Mouse (Mus musculus) small intestine, adult 2 months (tissue): Measurements from ENCODE around the gene Tnrc6a. TPM values are rescaled to one million over a fixed set of nuclear protein-coding genes. Genes with fewer than 3 reads are reported as not detected.
A peak's percentile ranks its signal among the peaks of the same experiment; 100 is the strongest.
"Not testable (repeated sequence)": the region's sequence is repeated elsewhere in the genome, so short reads cannot be mapped to it uniquely, and the experiment has no call there.

ENCODE experiments used
- H3K27ac ChIP-seq: fragments of 200-500 bp; 2 replicates; pipeline ENCODE4 v1.5.1; 2012; ENCODE audit warnings: low read depth, low read length, control low read depth, inconsistent platforms; ENCODE audit not compliant: insufficient read depth
- H3K27me3 ChIP-seq: fragments of 200-500 bp; 2 replicates; pipeline ENCODE4 v1.6.1; 2012; ENCODE audit warnings: mild to moderate bottlenecking, moderate library complexity, low read length, inconsistent platforms; ENCODE audit not compliant: control insufficient read depth, insufficient read depth
- H3K36me3 ChIP-seq: fragments of 200-500 bp; 2 replicates; pipeline ENCODE4 v1.6.1; 2012; ENCODE audit warnings: mild to moderate bottlenecking, low read length, control low read depth, inconsistent platforms; ENCODE audit not compliant: control insufficient read depth, insufficient read depth
- H3K4me1 ChIP-seq: fragments of 200-500 bp; 2 replicates; pipeline ENCODE4 v1.6.1; 2012; ENCODE audit warnings: low read length, inconsistent platforms, mixed read lengths; ENCODE audit not compliant: control insufficient read depth, insufficient read depth, insufficient read length
- H3K4me3 ChIP-seq: fragments of 200-500 bp; 2 replicates; pipeline ENCODE4 v1.5.1; 2012; ENCODE audit warnings: low read depth, mild to moderate bottlenecking, control low read depth, inconsistent platforms, low read length, moderate library complexity
- CTCF ChIP-seq: fragments of 200-500 bp; IDR thresholded peaks from 2 replicates; pipeline ENCODE4 v1.5.1; 2012; ENCODE audit warnings: low read depth, mild to moderate bottlenecking, control low read depth, inconsistent platforms, low read length, moderate library complexity, mixed read lengths; ENCODE audit not compliant: insufficient replicate concordance, insufficient read length; ENCODE audit errors: extremely low read depth
- POLR2A ChIP-seq: fragments of 200-500 bp; IDR thresholded peaks from 2 replicates; pipeline ENCODE4 v1.6.1; 2012; ENCODE audit warnings: low read depth, mild to moderate bottlenecking, control low read depth, inconsistent platforms, low read length, moderate library complexity
- WGBS: fragments of 180-500 bp; shearing (Covaris S2); methylation state at CpG from one replicate; pipeline ENCODE4 v1.1.7; 2018; 5-methylcytosine and 5-hydroxymethylcytosine counted together
- polyA plus RNA-seq: library from polyadenylated mRNA; depleted of rRNA; stranded (reverse); fragments of >200 nt; gene quantifications from 2 replicates; pipeline ENCODE4 v1.2.3, GENCODE M21; 2012

Gene Tnrc6a
- polyA plus RNA-seq, 1 experiment: 33.7 TPM

DNA sequence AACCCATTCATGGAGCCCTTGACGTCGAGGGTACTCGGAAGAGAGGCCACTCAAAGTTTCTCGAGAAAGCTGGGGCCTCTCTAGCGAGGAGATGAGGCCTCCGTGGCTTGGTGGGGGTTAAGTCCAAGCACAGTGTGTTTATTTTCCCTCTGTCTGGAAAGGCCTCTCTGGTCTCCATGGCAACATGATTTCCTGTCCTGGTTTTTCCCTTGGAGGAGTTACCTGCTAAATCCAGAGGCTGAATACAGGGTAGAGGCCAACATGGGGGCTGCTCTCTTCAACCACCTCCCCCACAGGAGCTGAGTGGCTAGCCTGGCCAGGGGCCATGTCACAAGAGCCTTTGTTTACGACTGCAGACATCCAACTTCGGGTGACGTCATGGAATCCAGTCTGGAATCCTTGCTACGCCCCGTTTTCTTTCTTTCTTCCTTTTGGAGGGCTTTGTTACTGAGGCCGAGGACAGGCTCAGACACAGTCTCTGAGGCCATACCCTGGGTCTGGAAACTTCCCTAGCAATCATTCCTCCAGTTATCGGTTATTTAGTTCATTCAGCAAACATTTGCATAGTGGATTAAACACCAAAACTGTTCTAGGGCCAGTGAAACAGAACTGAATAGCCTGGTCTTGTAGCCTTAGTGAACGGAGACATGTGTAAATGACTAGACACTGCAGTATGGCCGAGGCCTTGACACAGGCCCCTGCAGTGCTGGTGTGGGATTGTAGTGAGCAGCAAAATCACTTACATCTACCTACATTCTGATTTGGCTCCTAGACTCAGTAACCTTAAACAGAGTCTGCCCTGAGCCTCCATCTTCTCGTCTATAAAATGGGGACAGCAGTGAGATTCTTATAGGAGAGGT, 25.6 kb upstream of the Tnrc6a start:
- 23% methylated on average over 16 of the region's 16 CpGs for WGBS
- H3K4me3 ChIP-seq: no peak overlapping the region
- H3K4me1 ChIP-seq: peaks cover 3% of the 10 kb centered on the region; the same call in 1 of the 2 replicates
- peak overlapping the region; percentile 74 for H3K27ac ChIP-seq
- no peak for TF ChIP-seq CTCF
- no peak for TF ChIP-seq POLR2A
- no peaks in the 10 kb centered on the region for H3K27me3 ChIP-seq
- H3K36me3 ChIP-seq: no peaks in the 10 kb centered on the region

DNA sequence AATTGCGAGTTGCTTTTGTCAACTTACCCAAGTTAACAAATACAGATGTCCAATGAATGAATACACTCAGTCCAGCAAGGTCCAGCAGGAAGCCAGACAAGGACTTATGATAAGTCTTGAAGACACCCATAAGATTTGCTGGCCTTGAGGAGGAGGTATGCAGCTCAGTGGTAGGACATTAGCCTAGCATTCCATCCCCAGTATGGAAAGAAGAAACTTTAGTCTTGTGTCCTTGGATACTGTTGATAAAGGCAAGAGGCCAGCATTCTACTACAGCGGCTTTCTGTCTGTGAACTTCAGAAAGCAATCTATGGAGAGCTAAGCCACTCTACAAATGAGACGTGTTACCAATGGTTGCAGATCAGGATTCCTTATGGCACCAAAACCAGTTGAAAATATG, 22.4 kb upstream of the Tnrc6a start:
- Histone ChIP-seq H3K4me1 (peaks cover 3% of the 10 kb centered on the region; the same call in 1 of the 2 replicates), H3K27me3 (no peaks in the 10 kb centered on the region), H3K36me3 (no peaks in the 10 kb centered on the region), H3K27ac (no peak overlapping the region), H3K4me3 (no peak overlapping the region)
- TF ChIP-seq CTCF: no peak
- no peak for TF ChIP-seq POLR2A
- 85% methylated on average over 3 of the region's 3 CpGs for WGBS

DNA sequence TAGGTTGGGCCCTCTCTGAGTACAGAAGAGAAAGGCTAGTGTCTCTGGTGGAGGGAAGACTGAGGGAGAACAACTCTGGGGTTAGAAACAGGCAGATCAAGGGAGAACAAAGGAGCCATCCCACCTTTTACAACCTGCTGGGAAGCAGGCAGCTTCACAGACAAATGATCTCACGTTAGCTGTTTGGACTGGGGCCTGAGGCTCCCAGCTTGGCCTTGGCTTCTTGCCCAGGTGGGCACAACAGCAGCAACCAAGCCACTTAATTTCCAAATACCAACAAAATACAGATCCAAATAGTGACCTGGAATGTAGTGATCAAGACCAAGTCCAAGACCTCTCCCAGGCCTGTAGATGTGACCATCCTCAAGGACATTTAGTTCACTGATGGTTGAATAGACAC, 18.3 kb upstream of the Tnrc6a start:
- not testable (repeated sequence) for H3K27me3 ChIP-seq, H3K4me3 ChIP-seq, H3K36me3 ChIP-seq, H3K27ac ChIP-seq
- peaks cover 15% of the 10 kb centered on the region; the same call in 1 of the 2 replicates for H3K4me1 ChIP-seq
- WGBS: 39% methylated on average over 1 of the region's 1 CpGs

DNA sequence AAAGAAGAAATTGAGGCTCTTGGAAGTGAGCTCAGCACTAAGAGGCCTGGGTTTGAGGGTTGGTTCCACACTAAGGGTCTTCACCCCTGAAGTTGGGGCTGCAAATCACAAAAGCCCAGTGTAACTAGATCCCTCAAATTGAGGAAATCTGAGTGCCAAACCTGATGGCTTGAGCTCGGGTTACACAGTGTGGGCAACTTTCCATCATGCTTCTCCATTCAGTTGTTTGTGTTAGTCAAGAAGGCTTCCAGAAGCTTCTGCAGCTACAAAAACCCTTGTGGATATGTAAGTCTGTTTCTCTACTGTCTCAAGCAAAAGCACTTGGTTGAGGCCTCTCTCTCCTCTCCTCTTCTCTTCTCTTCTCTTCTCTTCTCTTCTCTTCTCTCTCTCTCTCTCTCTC, 17.8 kb upstream of the Tnrc6a start:
- no peaks in the 10 kb centered on the region for H3K27me3 ChIP-seq
- no peak overlapping the region for H3K27ac ChIP-seq
- H3K4me1 ChIP-seq: peaks cover 15% of the 10 kb centered on the region; the same call in 1 of the 2 replicates
- 75% methylated on average over 1 of the region's 1 CpGs for WGBS
- TF ChIP-seq CTCF (no peak), POLR2A (no peak)
- no peaks in the 10 kb centered on the region for H3K36me3 ChIP-seq
- H3K4me3 ChIP-seq: no peak overlapping the region

DNA sequence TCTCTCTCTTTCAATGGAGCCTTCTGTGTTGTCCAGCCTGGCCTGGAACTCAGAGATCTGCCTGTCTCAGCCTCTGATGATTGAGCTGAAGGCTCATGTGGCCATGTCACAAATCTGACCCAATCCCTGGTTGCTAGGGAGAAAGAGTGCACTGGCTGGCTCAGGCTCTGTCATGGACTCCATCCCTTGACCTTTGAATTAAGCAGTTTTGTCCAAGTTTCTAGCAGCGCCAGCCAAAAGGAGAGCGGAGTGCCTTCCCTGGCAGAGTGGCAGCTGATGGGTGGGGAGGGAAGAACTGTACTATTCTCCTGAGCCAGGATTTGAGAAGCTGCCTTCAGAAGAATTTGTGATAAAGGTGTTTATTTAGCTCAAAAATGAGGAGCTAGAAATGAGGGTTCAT, 17.4 kb upstream of the Tnrc6a start:
- Histone ChIP-seq H3K4me1 (peaks cover 15% of the 10 kb centered on the region; the same call in 1 of the 2 replicates), H3K27me3 (no peaks in the 10 kb centered on the region), H3K4me3 (no peak overlapping the region), H3K36me3 (no peaks in the 10 kb centered on the region), H3K27ac (no peak overlapping the region)
- WGBS: 77% methylated on average over 2 of the region's 2 CpGs
- TF ChIP-seq CTCF (no peak), POLR2A (no peak)

DNA sequence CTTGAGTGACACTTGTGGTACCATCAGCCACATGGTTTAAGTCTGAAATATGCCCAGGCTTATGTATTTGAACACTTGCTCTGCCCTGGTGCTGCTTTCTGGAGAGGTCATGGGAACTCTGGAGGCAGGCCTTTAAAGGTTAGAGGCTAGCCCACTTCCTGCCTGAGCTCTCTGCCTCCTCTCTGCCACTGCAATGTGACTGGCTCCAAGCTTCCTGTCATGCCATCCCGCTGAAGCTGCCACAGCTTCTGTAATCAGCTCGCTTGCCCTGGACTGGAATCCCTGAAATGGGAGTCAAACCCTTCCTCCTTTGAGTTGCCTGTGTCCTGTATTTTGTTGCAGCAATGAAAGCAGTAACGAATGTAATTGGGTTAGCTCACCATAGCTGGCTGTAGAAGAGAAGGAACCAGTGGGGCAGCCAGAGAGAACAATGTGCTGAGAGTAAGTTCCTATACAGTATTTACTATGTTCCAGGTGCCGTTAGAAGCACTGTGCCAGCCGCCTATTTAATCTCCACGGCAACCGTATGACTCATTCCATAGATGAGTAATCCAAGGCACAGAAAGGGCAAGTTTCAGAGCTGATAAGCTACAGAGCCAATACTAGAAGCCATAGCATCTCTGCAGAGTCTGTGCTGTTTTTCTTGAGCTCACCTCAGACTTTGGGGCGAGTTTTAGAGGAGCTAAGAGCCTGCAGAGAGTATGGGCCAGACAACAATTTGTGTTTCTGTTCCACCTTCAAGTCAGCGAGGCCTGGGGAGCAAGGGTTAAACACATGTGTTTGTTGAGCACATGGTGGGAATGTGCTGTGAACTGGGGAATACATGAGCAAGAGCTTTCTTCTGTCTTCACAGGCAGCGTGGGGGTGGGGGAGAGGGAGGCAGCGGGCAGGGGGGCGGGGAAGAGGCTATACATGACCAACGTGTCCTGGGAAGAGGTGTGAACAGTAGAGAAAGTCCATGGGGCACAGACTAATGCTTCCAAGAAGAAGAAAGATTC, 15.3 kb upstream of the Tnrc6a start:
- H3K27ac ChIP-seq: peak overlapping the region; percentile 64
- no peaks in the 10 kb centered on the region for H3K36me3 ChIP-seq
- H3K4me1 ChIP-seq: peaks cover 15% of the 10 kb centered on the region; the same call in 1 of the 2 replicates
- H3K27me3 ChIP-seq: no peaks in the 10 kb centered on the region
- 23% methylated on average over 13 of the region's 13 CpGs for WGBS
- TF ChIP-seq POLR2A (no peak), CTCF (no peak)
- H3K4me3 ChIP-seq: no peak overlapping the region
